Mouse (Mus musculus) limb, embryonic 11.5 days (tissue): Measurements from ENCODE around the gene Meltf. TPM values are rescaled to one million over a fixed set of nuclear protein-coding genes. Genes with fewer than 3 reads are reported as not detected.
"Not testable (repeated sequence)": the region's sequence is repeated elsewhere in the genome, so short reads cannot be mapped to it uniquely, and the experiment has no call there.

Experiments
- ATAC-seq: fragments of 200-750 bp; cut with Nextera tagmentation; 2 replicates; pipeline ENCODE4 v1.8.0; 2017; ENCODE audit warnings: low read depth; ENCODE audit not compliant: insufficient number of reproducible peaks, low FRiP score, low TSS enrichment
- DNase-seq: peaks from one replicate; pipeline ENCODE4 v3.0.0-alpha.2; 2015; ENCODE audit warnings: low spot score
- H3K27ac ChIP-seq: fragments of 300-500 bp; sonication (generic); replicated peaks from 2 replicates; pipeline ENCODE4 v1.5.1; 2014; ENCODE audit warnings: low read depth, mild to moderate bottlenecking, low read length
- H3K27me3 ChIP-seq: fragments of 300-500 bp; sonication (generic); 2 replicates; pipeline ENCODE4 v1.6.1; 2014; ENCODE audit warnings: mild to moderate bottlenecking, low read length, mixed read lengths; ENCODE audit not compliant: control insufficient read depth, insufficient read depth
- H3K36me3 ChIP-seq: fragments of 300-500 bp; sonication (generic); 2 replicates; pipeline ENCODE4 v1.6.1; 2014; ENCODE audit warnings: mild to moderate bottlenecking, low read length, moderate library complexity, mixed read lengths; ENCODE audit not compliant: control insufficient read depth, insufficient read depth
- H3K4me1 ChIP-seq: fragments of 300-500 bp; sonication (generic); 2 replicates; pipeline ENCODE4 v1.6.1; 2014; ENCODE audit warnings: low read length, mixed read lengths; ENCODE audit not compliant: control insufficient read depth, insufficient read depth
- H3K4me2 ChIP-seq: fragments of 300-500 bp; sonication (generic); 2 replicates; pipeline ENCODE4 v1.6.1; 2014; ENCODE audit warnings: low read depth, mild to moderate bottlenecking, moderate library complexity; ENCODE audit not compliant: severe bottlenecking
- H3K4me3 ChIP-seq: fragments of 300-500 bp; sonication (generic); 2 replicates; pipeline ENCODE4 v1.5.1; 2014; ENCODE audit warnings: low read depth, low read length
- H3K9ac ChIP-seq: fragments of 300-500 bp; sonication (generic); 2 replicates; pipeline ENCODE4 v1.6.1; 2014; ENCODE audit warnings: mild to moderate bottlenecking, low read length
- H3K9me3 ChIP-seq: fragments of 300-500 bp; sonication (generic); 2 replicates; pipeline ENCODE4 v1.6.1; 2016; ENCODE audit warnings: low read length; ENCODE audit not compliant: control insufficient read depth
- WGBS: fragments of 180-500 bp; shearing (Covaris S2); extraction: QIAGEN DNeasy Blood & Tissue Kit; methylation state at CpG from one replicate; pipeline ENCODE4 v1.1.7; 2014; 5-methylcytosine and 5-hydroxymethylcytosine counted together
- polyA plus RNA-seq: library from polyadenylated mRNA; unstranded; fragments of >200 nt; fragmentation: Nextera tagmentation; extraction: Ambion mirVana; gene quantifications from 2 replicates; pipeline ENCODE4 v1.2.1, GENCODE M21; 2014

The Meltf gene
- polyA plus RNA-seq, 1 experiment from 2014 or later: 0.23 TPM

GRCm38 (mm10) chr16:31945372-31945771 is 66.8 kb downstream of the Meltf start:
- ATAC-seq (no peak), DNase-seq (no peak)
- Histone ChIP-seq H3K9ac (0 out of 2 replicates have a peak overlapping the region, but pooled peaks have one; percentile 17), H3K27ac (no peak overlapping the region), H3K4me1 (peaks cover 3% of the 10 kb centered on the region; the same call in 1 of the 2 replicates), H3K4me3 (no peak overlapping the region), H3K27me3 (no peaks in the 10 kb centered on the region), H3K4me2 (no peak overlapping the region), H3K36me3 (0 out of 2 replicates have a peak, but pooled peaks cover 2% of the 10 kb centered on the region), H3K9me3 (no peaks in the 10 kb centered on the region)
- 94% methylated on average over 6 of the region's 6 CpGs for WGBS

GRCm38 (mm10) chr16:31945986-31946385 is 67.4 kb downstream of the Meltf start:
- H3K4me2 ChIP-seq, H3K4me1 ChIP-seq, H3K27ac ChIP-seq, H3K36me3 ChIP-seq, H3K27me3 ChIP-seq, DNase-seq, H3K9me3 ChIP-seq, H3K4me3 ChIP-seq, ATAC-seq, H3K9ac ChIP-seq: not testable (repeated sequence)
- 93% methylated on average over 6 of the region's 6 CpGs for WGBS

- Histone ChIP-seq H3K36me3 (peaks cover 2% of the 10 kb centered on the region; the same call in 1 of the 2 replicates), H3K9me3 (no peaks in the 10 kb centered on the region), H3K9ac (peak overlapping the region; percentile 89), H3K27me3 (no peaks in the 10 kb centered on the region), H3K4me2 (peak overlapping the region; percentile 89), H3K4me3 (peak overlapping the region; percentile 96), H3K4me1 (peaks cover 3% of the 10 kb centered on the region; the same call in 1 of the 2 replicates), H3K27ac (no peak overlapping the region)
- 36% methylated on average over 8 of the region's 8 CpGs for WGBS
- DNase-seq (no peak), ATAC-seq (no peak)
Observed at GRCm38 (mm10) chr16:31947333-31947732, 68.7 kb downstream of the Meltf start.

DNA sequence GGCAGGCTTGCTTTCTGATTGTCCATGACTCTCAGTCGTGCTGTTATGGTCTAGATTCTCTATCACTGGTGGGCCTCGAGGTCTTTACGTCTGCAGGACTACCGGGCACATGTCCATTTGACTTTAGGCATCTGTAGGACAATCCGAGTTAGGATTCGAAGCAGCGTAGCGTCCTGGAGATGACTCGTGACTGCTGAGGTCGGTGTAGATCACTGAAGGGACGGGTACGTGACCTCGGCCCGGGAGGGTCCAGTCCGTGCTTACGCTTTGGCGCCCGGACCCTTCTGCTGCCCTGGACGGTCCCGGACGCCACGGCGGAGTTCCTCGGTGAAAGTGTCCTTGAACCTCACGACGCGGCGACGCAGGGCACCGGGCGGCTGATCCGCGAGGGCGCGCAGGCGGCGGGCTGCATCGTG is 69.3 kb downstream of the Meltf start:
- Histone ChIP-seq H3K4me1 (peaks cover 3% of the 10 kb centered on the region; the same call in 1 of the 2 replicates), H3K27ac (peak overlapping the region; percentile 80), H3K36me3 (peaks cover 5% of the 10 kb centered on the region; the same call in 1 of the 2 replicates), H3K4me3 (peak overlapping the region; percentile 96), H3K4me2 (peak overlapping the region; percentile 89), H3K27me3 (no peaks in the 10 kb centered on the region), H3K9ac (peak overlapping the region; percentile 89), H3K9me3 (no peaks in the 10 kb centered on the region)
- WGBS: under 1% methylated on average over 38 of the region's 38 CpGs
- DNase-seq (no peak), ATAC-seq (peak; percentile 49; the same call in 1 of the 2 replicates)

DNA sequence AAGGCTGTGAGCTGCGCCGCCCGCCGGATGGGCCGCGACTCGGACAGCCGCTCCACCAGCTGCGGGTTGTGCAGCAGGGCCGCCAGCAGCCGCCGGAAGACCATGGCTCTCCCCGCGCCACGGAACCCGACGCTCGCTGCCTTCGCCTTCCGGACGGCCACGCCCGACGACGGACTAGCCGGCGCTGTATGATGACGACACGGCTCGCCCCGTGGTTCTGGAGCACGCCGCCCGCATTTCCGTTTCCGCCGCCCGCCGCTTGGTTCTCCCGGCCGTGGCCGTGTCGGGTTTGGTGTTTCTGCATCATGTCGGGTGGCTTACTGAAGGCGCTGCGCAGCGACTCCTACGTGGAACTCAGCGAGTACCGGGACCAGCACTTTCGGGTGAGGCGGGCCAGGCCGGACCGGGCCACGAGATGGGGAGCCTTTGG is 69.8 kb downstream of the Meltf start, which contains the start of the genes 0610012G03Rik and Ncbp2:
Gene 0610012G03Rik, minus strand, starts transcription at position 150 of the 430 bp plus-strand sequence.
Gene Ncbp2, plus strand, starts transcription at position 169 of the 430 bp plus-strand sequence.
- DNase-seq (peak; percentile 99), ATAC-seq (peak; percentile 81)
- H3K9ac ChIP-seq: peak within 1 kb of the TSS; percentile 89
- peak within 1 kb of the TSS; percentile 80 for H3K27ac ChIP-seq
- peak within 1 kb of the TSS; percentile 96 for H3K4me3 ChIP-seq
- peak within 1 kb of the TSS; percentile 89 for H3K4me2 ChIP-seq
- WGBS: under 1% methylated on average over 55 of the region's 55 CpGs
- no peaks in the 10 kb centered on the region for H3K9me3 ChIP-seq
- H3K36me3 ChIP-seq: peaks cover 5% of the 10 kb centered on the region; the same call in 1 of the 2 replicates
- no peaks in the 10 kb centered on the region for H3K27me3 ChIP-seq
- peaks cover 3% of the 10 kb centered on the region; the same call in 1 of the 2 replicates for H3K4me1 ChIP-seq

Other genes starting within 250 kb of the Meltf start
- 32.5 and 34.2 TPM in 2 replicates for gene Dlg1, start 215.4 kb upstream of the Meltf start, polyA plus RNA-seq
- gene Pigz, start 55.0 kb downstream of the Meltf start, polyA plus RNA-seq: 0.25 and 0.67 TPM in 2 replicates
- 81.6 and 88.9 TPM in 2 replicates for gene 0610012G03Rik, start 69.7 kb downstream of the Meltf start, polyA plus RNA-seq
- 160 and 161 TPM in 2 replicates for gene Ncbp2, start 69.7 kb downstream of the Meltf start, polyA plus RNA-seq
- gene Senp5, start 124.5 kb downstream of the Meltf start, polyA plus RNA-seq: 10.9 and 13.4 TPM in 2 replicates
- gene Pak2, start 200.5 kb downstream of the Meltf start, polyA plus RNA-seq: 41.1 and 42.7 TPM in 2 replicates
- gene Pigx, start 220.9 kb downstream of the Meltf start, polyA plus RNA-seq: 131 and 137 TPM in 2 replicates
- gene Cep19, start 221.0 kb downstream of the Meltf start, polyA plus RNA-seq: 38.2 and 44.3 TPM in 2 replicates